Mouse (Mus musculus) spleen, postnatal 10 days (tissue): ENCODE data around the gene Clgn.
"Not testable (repeated sequence)": the region's sequence is repeated elsewhere in the genome, so short reads cannot be mapped to it uniquely, and the experiment has no call there.

Source experiments
- DNase-seq, 2 experiments: peaks; one replicate each; pipeline ENCODE4 v3.0.0; 2021 to 2022; ENCODE audit warnings: low spot score in 2 of 2

Gene Clgn

DNA sequence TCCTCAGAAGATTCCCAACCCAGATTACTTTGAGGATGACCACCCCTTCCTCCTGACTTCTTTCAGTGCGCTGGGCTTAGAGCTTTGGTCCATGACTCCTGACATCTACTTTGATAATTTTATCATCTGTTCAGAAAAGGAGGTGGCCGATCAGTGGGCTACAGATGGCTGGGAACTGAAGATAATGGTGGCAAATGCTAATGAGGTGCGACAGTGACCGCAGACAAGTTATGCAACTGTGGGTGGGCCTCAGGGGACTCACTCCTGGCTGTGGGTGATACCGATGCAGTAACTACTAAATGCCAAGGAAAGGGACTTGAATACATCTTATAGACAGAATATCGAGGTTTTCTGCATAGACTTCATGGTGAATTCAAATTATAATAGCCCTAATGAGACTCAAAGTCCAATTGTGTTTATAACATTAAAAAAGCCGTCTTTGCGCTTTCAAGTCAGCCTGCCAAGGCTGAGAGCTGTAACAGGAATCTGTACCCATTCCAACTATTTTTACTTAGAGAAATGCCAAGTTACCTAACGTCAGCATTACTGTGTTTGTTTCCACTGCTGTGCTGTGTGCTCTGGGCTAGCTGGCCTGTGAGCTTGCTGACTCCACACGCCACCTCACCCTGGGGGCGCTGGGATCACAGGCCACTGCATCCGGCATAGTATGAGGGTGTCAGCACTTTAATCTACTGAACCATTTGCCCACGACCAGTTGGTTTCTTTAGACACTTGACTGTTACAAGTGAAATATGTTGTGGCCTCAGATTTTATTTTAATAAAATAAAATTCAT, 33.6 kb downstream of the Clgn start:
- DNase-seq, result peak; percentile 38 to 75

DNA sequence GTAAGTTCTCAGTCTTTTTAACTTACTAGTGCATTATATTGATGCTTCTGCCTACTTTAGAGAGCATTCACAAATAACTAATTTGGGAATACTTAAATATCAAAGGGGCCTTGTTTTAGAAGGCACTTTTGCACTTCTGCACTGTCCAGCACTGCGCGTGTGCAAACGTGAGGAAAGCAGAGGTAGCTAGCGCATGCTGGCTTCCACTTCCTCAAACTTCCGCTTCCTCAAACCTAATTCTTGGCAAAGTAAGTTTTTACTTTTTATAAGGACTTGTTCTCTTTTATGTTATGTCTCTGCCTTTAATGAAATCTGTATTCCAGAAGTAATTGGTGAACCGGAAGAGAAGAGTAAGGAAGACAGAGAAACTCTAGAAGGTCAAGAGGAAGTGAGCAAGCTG, 35.5 kb downstream of the Clgn start:
- DNase-seq, result no peak

DNA sequence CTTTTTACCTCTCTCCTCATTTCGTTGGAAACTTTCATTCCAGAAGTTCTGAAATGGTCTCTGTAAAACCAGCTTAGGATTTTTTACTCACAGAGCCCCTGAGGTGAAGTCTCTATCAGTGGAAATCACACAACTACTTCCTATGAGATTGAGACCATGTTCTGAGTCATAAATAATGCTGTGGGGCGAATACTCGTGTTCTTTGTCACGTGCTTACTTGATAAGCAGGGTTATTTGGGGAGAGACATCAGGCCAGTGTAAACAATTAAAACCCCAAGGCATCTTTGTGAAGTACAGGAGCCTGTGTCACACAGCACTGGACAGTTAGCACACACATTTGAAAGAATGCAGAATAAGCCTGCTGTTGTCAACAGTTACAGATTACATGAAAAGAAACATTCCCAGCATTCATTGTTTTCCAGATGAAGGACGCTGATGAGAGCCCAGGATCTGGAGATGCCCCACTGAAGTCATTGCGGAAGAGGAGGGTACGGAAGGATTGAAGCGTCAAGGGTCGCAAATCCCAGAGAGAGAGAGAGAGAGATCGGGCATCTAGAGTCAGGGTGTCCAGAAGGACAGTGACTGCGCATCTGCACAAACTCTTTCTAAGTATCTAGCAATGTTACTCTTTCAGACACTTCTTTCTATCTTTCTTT, 36.6 kb downstream of the Clgn start:
- no peak for DNase-seq

DNA sequence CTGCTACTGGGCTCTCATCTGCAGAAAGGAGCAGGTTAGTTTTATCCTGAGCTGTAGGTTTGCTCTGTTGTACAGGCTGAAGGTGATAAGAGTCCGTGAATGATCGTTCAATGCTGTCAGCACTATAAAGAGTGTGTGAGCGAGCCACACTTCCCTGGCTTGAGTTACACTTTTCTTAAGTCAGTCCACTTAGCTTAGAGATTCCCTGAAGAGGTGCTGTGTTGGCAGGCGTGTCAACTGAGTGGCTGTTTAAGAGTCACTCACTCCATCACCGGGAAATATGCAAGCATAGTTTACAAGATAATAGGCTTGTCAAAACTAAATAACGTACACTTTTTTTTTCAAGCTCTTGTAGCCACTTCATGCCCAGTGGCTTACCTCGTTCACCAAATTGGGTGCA, 37.3 kb downstream of the Clgn start:
- DNase-seq, result no peak

DNA sequence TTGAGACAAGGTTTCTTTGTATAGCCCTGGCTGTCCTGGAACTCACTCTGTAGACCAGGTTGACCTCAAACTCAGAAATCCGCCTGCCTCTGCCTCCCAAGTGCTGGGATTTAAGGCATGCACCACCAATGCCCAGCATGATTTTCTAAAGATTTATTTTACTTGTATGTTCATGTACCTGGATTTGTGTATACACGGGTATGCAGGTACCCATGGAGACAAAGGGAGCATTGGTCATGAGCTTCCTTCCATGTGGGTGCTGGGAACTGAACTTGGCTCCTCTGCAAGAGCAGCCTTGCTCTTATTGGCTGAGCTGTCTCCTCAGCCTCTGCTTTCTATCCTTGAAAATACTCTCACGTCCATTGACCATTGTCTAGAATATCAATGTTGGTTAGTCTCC, 39.0 kb downstream of the Clgn start:
- not testable (repeated sequence) for DNase-seq

DNA sequence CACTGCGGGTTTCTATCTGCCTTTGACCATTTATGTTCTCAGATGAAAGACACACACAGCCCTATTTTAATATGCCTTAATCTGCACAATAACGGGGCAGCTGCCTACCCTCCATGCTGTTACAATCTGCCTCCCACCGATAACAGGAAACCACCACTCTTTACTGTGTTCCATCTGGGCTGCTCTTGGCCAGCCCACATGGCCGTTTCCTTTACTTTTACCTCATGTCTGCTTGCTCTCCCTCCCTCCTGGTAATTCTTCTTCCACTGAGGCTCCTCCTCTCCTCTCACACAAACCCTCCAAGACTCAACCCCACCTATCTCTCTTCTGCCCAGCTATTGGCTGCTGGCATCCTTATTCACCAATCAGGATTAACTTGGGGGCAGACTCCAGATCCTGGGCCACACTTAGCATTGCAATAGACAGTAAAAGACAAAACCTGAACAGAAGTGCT, 39.4 kb downstream of the Clgn start:
- DNase-seq, result peak in 1 of 2 experiments; percentile 47

DNA sequence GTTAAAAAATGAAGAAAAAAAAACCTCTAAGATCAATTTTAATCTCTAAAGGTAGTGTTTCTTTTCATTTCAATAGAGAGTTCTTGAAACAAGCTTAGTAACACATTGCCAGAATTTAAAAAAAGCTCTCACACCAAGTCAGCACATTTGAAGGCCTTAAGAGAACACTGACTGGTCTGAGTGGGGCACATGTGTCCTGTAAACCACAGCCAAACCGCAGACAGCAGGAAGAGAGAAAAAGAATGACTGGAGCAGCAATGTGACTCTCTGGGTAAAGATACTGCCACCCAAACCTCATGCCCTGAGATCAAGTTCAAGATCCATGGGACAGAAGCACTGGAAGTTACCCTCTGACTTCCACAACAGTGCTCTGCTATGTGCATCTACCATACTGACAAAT, 47.4 kb downstream of the Clgn start:
- no peak for DNase-seq

DNA sequence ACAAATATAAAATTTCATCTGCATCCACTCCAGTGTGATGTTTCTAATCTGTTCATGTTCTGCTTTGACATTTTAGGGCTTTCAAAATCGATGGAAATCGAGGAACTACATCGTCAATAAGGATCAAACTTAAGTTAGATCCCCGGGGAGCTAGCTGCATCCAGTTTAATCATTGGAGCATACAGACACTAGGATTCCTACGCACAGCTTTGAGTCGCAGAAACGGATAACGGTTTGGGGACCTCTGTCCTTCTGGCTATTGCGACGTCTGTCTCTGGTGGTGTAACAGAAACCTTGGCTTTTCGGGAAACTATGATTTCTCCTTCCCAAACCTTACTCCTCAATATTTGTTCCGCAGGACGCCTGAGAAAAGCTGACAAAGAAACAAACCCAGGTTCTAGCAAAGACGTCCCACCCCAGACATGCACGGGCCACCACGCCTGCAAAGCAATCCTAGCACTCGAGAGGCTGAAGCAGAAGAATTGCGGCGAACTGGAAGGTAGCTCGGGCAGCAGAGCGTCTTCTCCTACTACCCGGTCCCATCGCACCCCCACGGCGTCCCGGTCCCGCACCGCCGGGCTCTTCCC, 52.1 kb downstream of the Clgn start:
- DNase-seq, result peak in 1 of 2 experiments; percentile 58

DNA sequence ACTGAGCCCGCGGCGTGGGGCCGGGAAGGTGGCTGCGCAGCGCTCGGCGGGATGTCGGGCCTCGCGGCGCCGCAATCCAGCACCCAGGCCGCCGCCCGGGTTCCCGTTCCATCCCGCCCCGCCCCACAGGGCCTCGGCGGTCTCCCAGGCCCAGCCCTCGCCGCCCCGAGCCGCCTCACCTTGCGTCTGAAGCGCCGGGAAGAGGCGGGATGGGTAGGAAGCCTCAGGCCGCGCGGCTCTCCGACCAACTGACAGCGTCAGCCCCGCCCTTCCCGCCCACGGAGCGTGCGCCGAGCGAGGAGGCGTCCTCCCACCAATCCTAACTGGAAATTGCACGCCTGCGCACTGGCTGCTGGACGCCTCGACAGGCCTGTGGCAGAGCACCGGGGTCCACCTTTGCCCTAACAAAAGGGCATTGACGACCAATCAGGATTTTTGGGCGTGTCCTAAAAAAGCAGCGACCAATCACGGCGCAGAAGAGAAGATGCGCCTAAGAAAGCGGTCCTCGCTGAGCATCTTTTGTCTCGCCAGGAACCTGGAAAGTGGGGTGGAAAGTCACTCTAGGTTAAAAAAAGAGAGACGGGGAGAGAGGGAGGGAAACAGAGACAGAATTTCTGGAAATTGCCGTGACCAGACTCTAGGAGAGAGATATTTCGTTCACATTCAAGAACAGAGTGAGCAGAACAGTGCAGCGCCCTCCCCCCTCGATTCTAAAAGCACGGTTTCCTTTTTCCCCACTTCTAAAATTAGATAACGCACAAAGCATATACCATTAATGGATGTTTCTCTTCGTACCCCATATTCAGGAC, 52.8 kb downstream of the Clgn start:
- DNase-seq, result peak; percentile 92 to 98

DNA sequence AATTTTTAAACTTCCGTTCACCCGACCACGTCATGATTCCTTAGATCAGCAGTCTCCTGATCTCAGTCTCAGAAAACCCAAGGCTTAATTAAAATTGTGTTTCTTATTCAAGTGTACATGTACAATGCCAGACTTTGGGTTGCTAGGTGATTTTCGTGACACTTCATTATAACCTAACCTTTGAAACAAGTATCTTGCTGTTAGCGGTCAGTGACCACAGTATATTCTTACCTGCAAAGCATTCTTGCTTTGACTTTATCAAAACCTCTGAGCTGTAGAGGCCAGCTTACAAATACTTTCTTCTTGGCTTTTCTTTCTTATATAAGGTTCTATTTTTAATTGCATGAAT, 53.4 kb downstream of the Clgn start:
- DNase-seq, result no peak

DNA sequence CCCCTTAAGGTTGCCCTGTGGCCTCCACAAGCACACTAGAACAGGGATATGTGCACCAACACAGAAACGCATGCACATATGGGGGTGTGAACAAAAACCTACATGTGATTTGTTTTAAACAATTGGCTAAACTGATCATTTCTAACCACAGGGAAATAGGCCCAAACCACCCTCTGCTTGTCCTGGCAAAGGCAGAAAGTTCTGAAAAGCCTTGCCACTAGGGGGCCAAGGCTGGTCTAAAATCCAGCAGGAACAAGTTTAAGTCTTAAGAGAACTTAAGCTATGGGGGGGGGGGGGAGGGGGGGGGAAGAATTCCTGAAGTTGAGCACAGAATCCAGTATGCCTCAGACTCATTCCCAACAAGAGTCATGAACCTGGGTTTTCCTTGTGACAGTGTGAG, 60.3 kb downstream of the Clgn start:
- DNase-seq, result peak; percentile 11 to 45

DNA sequence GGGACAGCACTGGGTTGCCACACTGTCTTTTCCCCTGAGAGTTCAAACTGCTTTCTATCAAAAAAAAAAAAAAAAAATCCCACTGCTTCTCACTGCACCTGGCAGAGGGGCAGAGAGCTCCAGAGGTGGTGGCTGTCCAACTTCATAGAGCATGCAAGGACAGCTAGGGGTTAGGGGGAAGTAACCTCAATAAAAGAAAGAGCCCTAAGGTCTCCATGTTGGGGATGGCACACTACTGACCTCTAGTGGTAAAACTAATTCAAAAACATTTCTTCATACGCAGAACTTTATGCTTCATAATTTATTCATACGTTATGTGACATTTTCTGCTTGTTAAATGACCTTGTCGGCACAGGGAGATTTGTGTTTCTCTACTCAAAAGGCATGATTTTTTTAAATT, 61.4 kb downstream of the Clgn start:
- peak in 1 of 2 experiments; percentile 18 for DNase-seq

DNA sequence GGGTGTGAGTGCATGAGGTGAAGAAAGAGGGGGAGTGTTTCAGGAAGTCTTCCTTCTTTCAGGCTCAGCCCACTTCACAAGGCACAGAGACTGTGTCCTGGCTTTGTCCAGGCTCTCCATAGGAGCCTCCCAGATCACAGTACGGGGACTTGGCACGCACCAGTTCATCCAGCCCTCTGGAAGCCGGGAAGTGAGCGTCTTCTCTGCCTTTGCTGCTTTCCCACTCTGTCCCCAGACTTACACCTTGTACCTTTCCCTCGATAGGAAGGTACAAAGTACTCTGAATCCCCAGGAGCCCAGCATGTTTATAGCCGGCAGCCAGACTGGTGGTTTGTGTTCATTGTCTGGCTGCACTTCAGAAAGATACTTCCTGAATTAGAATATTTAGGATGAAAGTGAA, 67.5 kb downstream of the Clgn start:
- DNase-seq, result no peak

DNA sequence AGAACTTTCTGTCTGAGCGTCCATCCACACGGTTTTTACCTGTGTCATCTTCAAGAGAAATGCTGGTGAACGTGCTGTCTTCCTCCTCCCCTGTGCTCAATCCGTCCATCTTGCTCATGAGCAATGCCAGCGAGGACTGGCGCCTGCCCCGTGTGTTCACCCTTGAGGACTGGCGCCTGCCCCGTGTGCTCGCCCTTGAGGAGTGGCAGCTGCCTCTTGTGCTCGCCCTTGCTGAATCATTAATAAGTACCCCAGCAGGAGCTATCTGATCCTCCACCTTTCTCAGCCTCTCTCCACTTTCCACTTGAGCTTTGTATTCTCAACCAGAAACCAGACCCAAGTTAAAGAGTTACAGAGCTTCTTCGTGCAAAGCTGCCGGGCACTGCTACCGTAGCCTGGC, 68.6 kb downstream of the Clgn start, which contains the start of gene Scoc:
Gene Scoc (minus strand): TSS at position 170 of the 400 bp plus-strand sequence.
- no peak for DNase-seq

DNA sequence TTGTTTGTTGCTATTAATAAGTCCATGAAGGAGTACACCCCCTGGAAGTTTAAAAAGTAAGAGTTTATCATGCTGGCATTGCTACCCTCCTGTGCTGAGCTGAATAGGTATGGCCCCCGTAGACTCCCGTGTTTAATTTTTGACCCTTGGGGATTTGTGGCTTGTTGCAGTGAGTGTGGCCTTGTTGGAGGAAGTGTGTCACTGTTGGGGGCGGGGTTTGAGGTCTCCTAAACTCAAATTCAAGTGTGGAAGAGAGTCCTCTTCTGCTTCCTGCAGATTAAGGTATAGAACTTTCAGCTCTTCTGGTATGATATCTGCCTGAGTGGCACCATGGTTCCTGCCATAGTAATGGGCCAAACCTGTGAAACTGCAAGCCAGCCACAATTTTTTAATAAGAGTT, 69.9 kb downstream of the Clgn start:
- DNase-seq, result no peak
